Mouse (Mus musculus): ENCODE results near the gene Nr2e3. TPM values are rescaled to one million over a fixed set of nuclear protein-coding genes. Genes with fewer than 3 reads are reported as not detected.

Gene Nr2e3
- total and polyA plus RNA-seq, 3 experiments: 0.27 TPM; not detected in 2

DNA sequence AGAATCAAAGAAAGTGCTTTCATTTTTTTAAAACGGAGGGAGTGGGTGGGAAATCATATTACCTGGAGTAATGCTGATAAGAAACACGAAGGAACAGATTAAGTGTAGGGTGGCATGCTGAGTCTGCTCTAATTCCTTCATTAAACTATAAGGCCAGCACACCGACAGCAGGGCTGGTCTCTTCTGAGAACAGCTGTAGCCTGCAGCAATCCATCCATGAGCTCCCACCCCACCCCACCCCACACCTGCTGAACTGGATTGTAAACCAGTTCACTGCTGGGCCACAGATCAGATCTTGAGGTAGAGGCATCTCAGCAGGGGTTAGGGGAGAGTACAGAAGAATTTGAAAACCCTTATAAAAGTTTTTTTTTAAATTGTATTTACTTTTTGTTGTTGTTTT lies 5.3 kb downstream of the Nr2e3 start:
- no peaks in the 10 kb centered on the region for H3K36me3 ChIP-seq (replicated peaks)
- ATAC-seq (ENCODE audit: extremely low read depth, insufficient number of reproducible peaks, low FRiP score, poor library complexity, severe bottlenecking) (no peak), DNase-seq (ENCODE audit: low spot score) (no peak)

DNA sequence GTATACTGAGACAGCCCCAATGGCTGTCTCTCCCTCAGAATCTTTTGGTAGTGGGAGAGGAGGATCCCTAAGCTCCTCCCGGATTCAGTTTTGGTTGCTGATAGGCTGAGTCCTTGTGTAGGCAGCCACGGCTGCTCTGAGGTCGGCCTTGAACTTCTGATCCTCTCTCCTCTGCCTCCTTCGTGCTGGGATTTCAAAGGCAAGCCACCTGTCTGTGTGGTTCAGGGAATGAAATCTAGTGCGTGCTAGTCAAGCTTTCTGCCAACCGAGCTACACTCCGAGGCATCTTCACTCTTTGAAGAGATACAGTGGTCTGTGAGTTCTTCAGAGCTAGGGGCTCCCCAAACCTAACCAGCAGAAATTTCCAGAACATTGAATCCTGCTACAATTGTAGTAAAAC lies 6.9 kb downstream of the Nr2e3 start:
- H3K36me3 ChIP-seq (replicated peaks): no peaks in the 10 kb centered on the region
- H3K4me1 ChIP-seq (ENCODE audit: insufficient read depth, low read depth, low read length): no peaks in the 10 kb centered on the region
- no peaks in the 10 kb centered on the region for H3K9me3 ChIP-seq (replicated peaks)
- H3K4me3 ChIP-seq (ENCODE audit: low read depth, low read length): no peak overlapping the region
- ATAC-seq (ENCODE audit: extremely low read depth, insufficient number of reproducible peaks, low FRiP score, poor library complexity, severe bottlenecking) (no peak), DNase-seq (ENCODE audit: low spot score) (no peak)
- H3K27me3 ChIP-seq (ENCODE audit: insufficient read depth, low read length): peaks cover 53% of the 10 kb centered on the region
- TF ChIP-seq GATA1 (IDR thresholded peaks at IDR 0.05; ENCODE audit: borderline replicate concordance, low read length) (no peak), CTCF (IDR thresholded peaks at IDR 0.05; ENCODE audit: low read depth, low read length) (no peak), TAL1 (conservative IDR thresholded peaks at IDR 0.05; ENCODE audit: low read depth, low read length) (no peak), GATA2 (IDR thresholded peaks at IDR 0.05; ENCODE audit: borderline replicate concordance, low read depth, low read length) (no peak), POLR2AphosphoS5 (IDR thresholded peaks at IDR 0.05; ENCODE audit: insufficient replicate concordance, low read depth, low read length) (no peak)

More for the DNA sequence above, 5.3 kb downstream of the Nr2e3 start:
- Histone ChIP-seq H3K9me3 (replicated peaks) (no peaks in the 10 kb centered on the region), H3K4me1 (ENCODE audit: insufficient read depth, low read depth, low read length) (no peaks in the 10 kb centered on the region), H3K4me3 (ENCODE audit: low read depth, low read length) (no peak overlapping the region), H3K27me3 (ENCODE audit: insufficient read depth, low read length) (peaks cover 44% of the 10 kb centered on the region)
- TF ChIP-seq TAL1 (conservative IDR thresholded peaks at IDR 0.05; ENCODE audit: low read depth, low read length) (no peak), CTCF (IDR thresholded peaks at IDR 0.05; ENCODE audit: low read depth, low read length) (no peak), GATA1 (IDR thresholded peaks at IDR 0.05; ENCODE audit: borderline replicate concordance, low read length) (no peak), GATA2 (IDR thresholded peaks at IDR 0.05; ENCODE audit: borderline replicate concordance, low read depth, low read length) (no peak), POLR2AphosphoS5 (IDR thresholded peaks at IDR 0.05; ENCODE audit: insufficient replicate concordance, low read depth, low read length) (no peak)

DNA sequence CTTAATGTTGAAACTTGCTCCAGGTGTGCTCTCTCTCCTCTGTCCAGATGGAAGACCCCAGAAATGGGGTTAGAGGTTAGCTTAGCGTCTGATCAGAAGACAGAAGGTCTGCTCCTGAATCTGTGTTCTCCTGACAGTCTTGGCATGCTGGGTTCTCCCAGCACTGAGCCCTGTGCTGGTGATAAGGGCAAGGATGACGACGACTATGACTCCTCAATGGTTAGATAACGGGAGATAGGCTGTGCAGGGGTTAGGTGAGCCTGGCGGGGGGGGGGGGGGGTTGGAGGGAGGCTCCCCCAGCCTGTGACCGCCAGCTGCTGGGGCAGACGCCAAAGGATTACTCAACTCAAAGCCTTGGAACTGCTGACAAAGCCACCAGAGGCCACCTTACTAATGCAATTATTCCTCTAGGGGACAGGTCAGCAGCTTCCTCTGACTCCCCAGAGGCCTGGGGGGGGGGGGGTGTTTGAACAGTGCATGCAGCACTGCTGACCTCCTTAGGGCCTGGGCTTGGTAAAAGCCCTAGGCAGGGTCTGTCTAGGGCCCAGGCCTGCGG lies 7.9 kb downstream of the Nr2e3 start:
- Histone ChIP-seq H3K4me3 (ENCODE audit: low read depth, low read length) (no peak overlapping the region), H3K4me1 (ENCODE audit: insufficient read depth, low read depth, low read length) (no peaks in the 10 kb centered on the region), H3K27me3 (ENCODE audit: insufficient read depth, low read length) (peaks cover 45% of the 10 kb centered on the region), H3K36me3 (replicated peaks) (no peaks in the 10 kb centered on the region), H3K9me3 (replicated peaks) (no peaks in the 10 kb centered on the region)
- DNase-seq (ENCODE audit: low spot score) (no peak), ATAC-seq (ENCODE audit: extremely low read depth, insufficient number of reproducible peaks, low FRiP score, poor library complexity, severe bottlenecking) (no peak)
- TF ChIP-seq GATA2 (IDR thresholded peaks at IDR 0.05; ENCODE audit: borderline replicate concordance, low read depth, low read length): no peak
- TF ChIP-seq GATA1 (IDR thresholded peaks at IDR 0.05; ENCODE audit: borderline replicate concordance, low read length): no peak
- no peak for TF ChIP-seq POLR2AphosphoS5 (IDR thresholded peaks at IDR 0.05; ENCODE audit: insufficient replicate concordance, low read depth, low read length)
- TF ChIP-seq CTCF (IDR thresholded peaks at IDR 0.05; ENCODE audit: low read depth, low read length): no peak
- no peak for TF ChIP-seq TAL1 (conservative IDR thresholded peaks at IDR 0.05; ENCODE audit: low read depth, low read length)

DNA sequence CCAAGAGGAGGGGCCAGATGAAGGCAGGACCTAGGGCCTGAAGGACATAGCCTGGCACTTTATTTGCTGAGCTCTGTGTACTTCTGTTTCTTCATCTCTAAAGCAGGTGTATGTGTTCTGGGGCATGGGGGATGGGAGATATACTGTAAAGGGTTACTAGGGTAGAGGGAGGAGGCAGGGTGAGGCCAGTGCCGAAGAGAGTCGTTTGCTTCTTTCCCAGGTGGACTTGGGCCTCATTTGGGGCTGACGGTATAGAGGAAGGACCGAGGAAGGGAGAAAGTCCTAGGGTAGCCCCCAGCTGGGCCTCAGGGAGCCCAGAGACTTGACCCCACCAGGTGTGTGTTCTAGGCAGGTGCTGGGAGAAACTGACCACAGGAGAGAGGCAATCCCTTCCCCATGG lies 8.5 kb downstream of the Nr2e3 start:
- no peak for ATAC-seq (ENCODE audit: extremely low read depth, insufficient number of reproducible peaks, low FRiP score, poor library complexity, severe bottlenecking)
- no peak for DNase-seq (ENCODE audit: low spot score)
- H3K27me3 ChIP-seq (ENCODE audit: insufficient read depth, low read length): peaks cover 43% of the 10 kb centered on the region
- H3K4me3 ChIP-seq (ENCODE audit: low read depth, low read length): no peak overlapping the region
- no peaks in the 10 kb centered on the region for H3K4me1 ChIP-seq (ENCODE audit: insufficient read depth, low read depth, low read length)
- TF ChIP-seq GATA1 (IDR thresholded peaks at IDR 0.05; ENCODE audit: borderline replicate concordance, low read length) (no peak), CTCF (IDR thresholded peaks at IDR 0.05; ENCODE audit: low read depth, low read length) (no peak), POLR2AphosphoS5 (IDR thresholded peaks at IDR 0.05; ENCODE audit: insufficient replicate concordance, low read depth, low read length) (no peak), TAL1 (conservative IDR thresholded peaks at IDR 0.05; ENCODE audit: low read depth, low read length) (no peak), GATA2 (IDR thresholded peaks at IDR 0.05; ENCODE audit: borderline replicate concordance, low read depth, low read length) (no peak)
- H3K36me3 ChIP-seq (replicated peaks): no peaks in the 10 kb centered on the region
- no peaks in the 10 kb centered on the region for H3K9me3 ChIP-seq (replicated peaks)

DNA sequence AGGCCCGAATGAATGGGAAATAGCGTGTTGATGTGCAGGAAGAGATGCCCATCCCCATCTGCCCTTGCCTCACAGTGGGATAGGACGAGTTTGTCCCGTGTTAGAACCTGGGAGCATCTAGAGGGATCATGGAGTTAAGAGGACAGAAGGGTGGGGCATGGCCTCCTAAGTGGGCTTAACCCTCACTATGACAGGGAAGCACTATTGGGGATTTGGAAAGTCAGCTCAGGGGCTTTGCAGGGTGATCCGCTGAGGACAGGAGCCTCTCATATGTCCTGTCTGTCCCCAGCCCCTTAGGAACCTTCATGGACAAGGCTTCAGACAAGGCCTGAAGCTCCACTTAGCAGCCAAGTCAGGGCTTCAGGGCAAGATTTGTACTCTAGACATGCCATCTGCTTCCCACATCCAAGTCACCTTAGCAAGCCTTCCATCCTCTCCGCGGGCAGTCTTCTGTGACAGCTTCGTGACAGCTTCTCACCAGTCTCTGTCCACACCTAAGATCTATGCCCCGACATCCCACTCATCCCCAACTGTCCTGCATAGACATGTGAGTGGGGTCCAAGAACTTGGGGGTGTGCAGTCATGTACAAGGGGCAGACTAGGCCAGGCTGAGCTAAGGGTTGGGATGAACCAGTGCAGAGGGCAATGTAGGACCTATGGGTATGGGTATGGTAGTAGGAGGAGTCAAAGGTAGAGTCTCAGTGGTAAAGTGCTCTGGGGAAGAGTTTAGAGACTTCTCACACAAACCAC lies 9.3 kb downstream of the Nr2e3 start:
- no peaks in the 10 kb centered on the region for H3K36me3 ChIP-seq (replicated peaks)
- ATAC-seq (ENCODE audit: extremely low read depth, insufficient number of reproducible peaks, low FRiP score, poor library complexity, severe bottlenecking) (no peak), DNase-seq (ENCODE audit: low spot score) (no peak)
- H3K4me1 ChIP-seq (ENCODE audit: insufficient read depth, low read depth, low read length): no peaks in the 10 kb centered on the region
- no peaks in the 10 kb centered on the region for H3K9me3 ChIP-seq (replicated peaks)
- H3K27me3 ChIP-seq (ENCODE audit: insufficient read depth, low read length): peaks cover 43% of the 10 kb centered on the region
- H3K4me3 ChIP-seq (ENCODE audit: low read depth, low read length): no peak overlapping the region
- TF ChIP-seq GATA2 (IDR thresholded peaks at IDR 0.05; ENCODE audit: borderline replicate concordance, low read depth, low read length) (no peak), TAL1 (conservative IDR thresholded peaks at IDR 0.05; ENCODE audit: low read depth, low read length) (no peak), POLR2AphosphoS5 (IDR thresholded peaks at IDR 0.05; ENCODE audit: insufficient replicate concordance, low read depth, low read length) (no peak), GATA1 (IDR thresholded peaks at IDR 0.05; ENCODE audit: borderline replicate concordance, low read length) (no peak), CTCF (IDR thresholded peaks at IDR 0.05; ENCODE audit: low read depth, low read length) (no peak)

DNA sequence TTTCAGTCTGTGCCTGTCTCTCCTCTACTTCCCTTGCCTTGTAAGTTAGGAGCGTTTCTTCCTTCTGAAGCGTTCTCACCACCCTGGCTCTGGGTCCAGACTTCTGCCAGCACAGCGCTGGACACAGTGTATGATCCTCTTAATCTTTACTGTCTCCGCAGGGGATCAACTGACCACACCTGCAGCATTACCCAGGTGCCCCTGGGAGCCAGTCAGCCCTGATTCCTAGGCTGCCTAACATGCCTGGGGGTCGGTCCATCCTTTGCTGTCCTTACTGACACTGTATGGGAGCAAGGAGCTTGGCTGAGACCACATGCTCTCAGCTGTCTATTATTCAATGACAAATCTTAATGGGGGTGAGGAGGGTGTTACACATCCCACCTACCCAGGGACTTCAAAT lies 10.5 kb downstream of the Nr2e3 start:
- TF ChIP-seq TAL1 (conservative IDR thresholded peaks at IDR 0.05; ENCODE audit: low read depth, low read length) (no peak), CTCF (IDR thresholded peaks at IDR 0.05; ENCODE audit: low read depth, low read length) (no peak), GATA1 (IDR thresholded peaks at IDR 0.05; ENCODE audit: borderline replicate concordance, low read length) (no peak), POLR2AphosphoS5 (IDR thresholded peaks at IDR 0.05; ENCODE audit: insufficient replicate concordance, low read depth, low read length) (no peak), GATA2 (IDR thresholded peaks at IDR 0.05; ENCODE audit: borderline replicate concordance, low read depth, low read length) (no peak)
- Histone ChIP-seq H3K9me3 (replicated peaks) (no peaks in the 10 kb centered on the region), H3K4me3 (ENCODE audit: low read depth, low read length) (no peak overlapping the region), H3K27me3 (ENCODE audit: insufficient read depth, low read length) (peaks cover 54% of the 10 kb centered on the region), H3K36me3 (replicated peaks) (no peaks in the 10 kb centered on the region), H3K4me1 (ENCODE audit: insufficient read depth, low read depth, low read length) (no peaks in the 10 kb centered on the region)
- no peak for DNase-seq (ENCODE audit: low spot score)
- ATAC-seq (ENCODE audit: extremely low read depth, insufficient number of reproducible peaks, low FRiP score, poor library complexity, severe bottlenecking): no peak
